Mouse (Mus musculus): ENCODE measurements around the gene Lcn3. TPM values are rescaled to one million over a fixed set of nuclear protein-coding genes. Genes with fewer than 3 reads are reported as not detected.

Lcn3 gene
- total and polyA plus RNA-seq, 2 experiments from 2014 or later, result not detected

DNA sequence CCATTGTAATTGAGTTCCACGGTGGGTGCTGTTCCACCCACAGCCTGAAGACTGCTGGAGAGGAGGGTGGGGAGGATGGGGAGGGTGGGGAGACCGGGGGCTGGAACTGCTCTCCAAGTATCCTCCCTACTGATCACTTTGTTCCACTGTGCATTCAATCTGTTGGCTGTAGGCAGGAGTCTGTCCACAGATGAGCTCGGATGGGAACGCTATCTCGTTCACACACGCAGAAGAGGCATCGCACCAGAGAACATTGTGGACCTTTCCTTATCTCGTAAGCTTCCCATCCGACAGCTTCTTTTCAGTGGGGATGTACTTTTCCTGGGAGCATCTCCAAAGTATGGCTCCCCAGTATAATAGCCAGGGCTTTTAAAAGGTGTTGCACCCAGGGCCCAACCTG lies 13.7 kb downstream of the Lcn3 start:
- Histone ChIP-seq H3K36me3 (replicated peaks; ENCODE audit: control insufficient read depth, insufficient read depth, low read length) (no peaks in the 10 kb centered on the region), H3K9ac (replicated peaks; ENCODE audit: low read depth, low read length) (no peak overlapping the region), H3K27ac (ENCODE audit: low read depth) (no peak overlapping the region), H3K27me3 (ENCODE audit: control insufficient read depth, insufficient read depth, low read length) (no peaks in the 10 kb centered on the region), H3K4me2 (ENCODE audit: low read depth, low read length) (no peak overlapping the region), H3K9me3 (replicated peaks; ENCODE audit: control insufficient read depth, low read length) (no peaks in the 10 kb centered on the region), H3K4me1 (ENCODE audit: control insufficient read depth, insufficient read depth) (no peaks in the 10 kb centered on the region), H3K4me3 (ENCODE audit: low read depth, low read length) (no peak overlapping the region)
- 65% methylated on average over 9 of the region's 9 CpGs for WGBS
- TF ChIP-seq EP300 (IDR thresholded peaks at IDR 0.05; ENCODE audit: low read depth), result no peak
- no peak for TF ChIP-seq CTCF (IDR thresholded peaks at IDR 0.05; ENCODE audit: low read depth)
- no peak for ATAC-seq (ENCODE audit: insufficient read depth, low read depth)
- DNase-seq (ENCODE audit: low spot score), result no peak

GRCm38 (mm10) chr2:25780921-25781320 lies 15.6 kb downstream of the Lcn3 start:
- Histone ChIP-seq H3K27me3 (ENCODE audit: control insufficient read depth, insufficient read depth, low read length) (no peaks in the 10 kb centered on the region), H3K4me2 (ENCODE audit: low read depth, low read length) (no peak overlapping the region), H3K9me3 (replicated peaks; ENCODE audit: control insufficient read depth, low read length) (no peaks in the 10 kb centered on the region), H3K36me3 (replicated peaks; ENCODE audit: control insufficient read depth, insufficient read depth, low read length) (no peaks in the 10 kb centered on the region), H3K27ac (ENCODE audit: low read depth) (no peak overlapping the region), H3K4me1 (ENCODE audit: control insufficient read depth, insufficient read depth) (no peaks in the 10 kb centered on the region), H3K9ac (replicated peaks; ENCODE audit: low read depth, low read length) (no peak overlapping the region), H3K4me3 (ENCODE audit: low read depth, low read length) (no peak overlapping the region)
- 49% methylated on average over 4 of the region's 4 CpGs for WGBS
- TF ChIP-seq EP300 (IDR thresholded peaks at IDR 0.05; ENCODE audit: low read depth), result no peak
- ATAC-seq (ENCODE audit: insufficient read depth, low read depth) (no peak), DNase-seq (ENCODE audit: low spot score) (no peak)

GRCm38 (mm10) chr2:25781957-25782356 lies 16.6 kb downstream of the Lcn3 start, which contains the start of gene Gm13539:
Gm13539 (plus strand) TSS chr2:25782257.
- no peak for TF ChIP-seq EP300 (IDR thresholded peaks at IDR 0.05; ENCODE audit: low read depth)
- 77% methylated on average over 3 of the region's 3 CpGs for WGBS

GRCm38 (mm10) chr2:25785573-25786322 lies 20.4 kb downstream of the Lcn3 start:
- DNase-seq (ENCODE audit: low spot score) (no peak), ATAC-seq (ENCODE audit: insufficient read depth, low read depth) (no peak)
- Histone ChIP-seq H3K9ac (replicated peaks; ENCODE audit: low read depth, low read length) (no peak overlapping the region), H3K27ac (ENCODE audit: low read depth) (no peak overlapping the region), H3K9me3 (replicated peaks; ENCODE audit: control insufficient read depth, low read length) (no peaks in the 10 kb centered on the region), H3K4me3 (ENCODE audit: low read depth, low read length) (no peak overlapping the region), H3K4me2 (ENCODE audit: low read depth, low read length) (no peak overlapping the region), H3K27me3 (ENCODE audit: control insufficient read depth, insufficient read depth, low read length) (no peaks in the 10 kb centered on the region), H3K4me1 (ENCODE audit: control insufficient read depth, insufficient read depth) (no peaks in the 10 kb centered on the region), H3K36me3 (replicated peaks; ENCODE audit: control insufficient read depth, insufficient read depth, low read length) (no peaks in the 10 kb centered on the region)
- TF ChIP-seq EP300 (IDR thresholded peaks at IDR 0.05; ENCODE audit: low read depth) (no peak), CTCF (IDR thresholded peaks at IDR 0.05; ENCODE audit: low read depth) (no peak)
- WGBS, result 52% methylated on average over 5 of the region's 5 CpGs

More at GRCm38 (mm10) chr2:25781957-25782356, 16.6 kb downstream of the Lcn3 start, which contains the start of gene Gm13539:
- ATAC-seq (ENCODE audit: insufficient read depth, low read depth), result no peak
- H3K4me3 ChIP-seq (ENCODE audit: low read depth, low read length), result no peak within 1 kb of the TSS
- no peak for DNase-seq (ENCODE audit: low spot score)
- no peak within 1 kb of the TSS for H3K4me2 ChIP-seq (ENCODE audit: low read depth, low read length)
- H3K27ac ChIP-seq (ENCODE audit: low read depth), result no peak within 1 kb of the TSS
- H3K4me1 ChIP-seq (ENCODE audit: control insufficient read depth, insufficient read depth), result no peaks in the 10 kb centered on the region
- no peaks in the 10 kb centered on the region for H3K9me3 ChIP-seq (replicated peaks; ENCODE audit: control insufficient read depth, low read length)
- H3K9ac ChIP-seq (replicated peaks; ENCODE audit: low read depth, low read length), result no peak within 1 kb of the TSS
- no peaks in the 10 kb centered on the region for H3K27me3 ChIP-seq (ENCODE audit: control insufficient read depth, insufficient read depth, low read length)
- no peaks in the 10 kb centered on the region for H3K36me3 ChIP-seq (replicated peaks; ENCODE audit: control insufficient read depth, insufficient read depth, low read length)

DNA sequence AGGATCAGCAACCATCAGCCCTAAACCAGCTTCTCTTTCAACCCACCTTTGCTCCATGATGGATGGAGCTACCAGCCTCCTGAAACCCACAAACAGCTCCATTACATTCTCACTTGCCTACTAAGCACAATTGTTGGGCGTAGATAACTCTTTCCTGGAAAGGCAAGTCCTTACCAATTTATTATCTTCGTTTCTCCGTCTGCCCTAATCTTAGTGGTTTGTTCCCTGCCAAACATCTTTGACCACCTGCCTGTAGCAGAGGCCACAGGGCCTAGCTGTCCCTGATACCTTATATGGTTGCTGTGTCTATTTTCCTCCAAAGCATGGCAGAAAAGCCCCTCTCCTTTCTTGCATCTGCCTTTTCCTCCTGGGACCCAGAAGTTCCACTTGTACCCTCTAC lies 23.7 kb downstream of the Lcn3 start:
- Histone ChIP-seq H3K4me2 (ENCODE audit: low read depth, low read length) (no peak overlapping the region), H3K4me1 (ENCODE audit: control insufficient read depth, insufficient read depth) (no peaks in the 10 kb centered on the region), H3K9me3 (replicated peaks; ENCODE audit: control insufficient read depth, low read length) (no peaks in the 10 kb centered on the region), H3K9ac (replicated peaks; ENCODE audit: low read depth, low read length) (no peak overlapping the region), H3K27ac (ENCODE audit: low read depth) (no peak overlapping the region), H3K36me3 (replicated peaks; ENCODE audit: control insufficient read depth, insufficient read depth, low read length) (no peaks in the 10 kb centered on the region), H3K4me3 (ENCODE audit: low read depth, low read length) (no peak overlapping the region), H3K27me3 (ENCODE audit: control insufficient read depth, insufficient read depth, low read length) (no peaks in the 10 kb centered on the region)
- ATAC-seq (ENCODE audit: insufficient read depth, low read depth) (no peak), DNase-seq (ENCODE audit: low spot score) (no peak)
- TF ChIP-seq CTCF (IDR thresholded peaks at IDR 0.05; ENCODE audit: low read depth) (no peak), EP300 (IDR thresholded peaks at IDR 0.05; ENCODE audit: low read depth) (no peak)
- 70% methylated on average over 3 of the region's 3 CpGs for WGBS

DNA sequence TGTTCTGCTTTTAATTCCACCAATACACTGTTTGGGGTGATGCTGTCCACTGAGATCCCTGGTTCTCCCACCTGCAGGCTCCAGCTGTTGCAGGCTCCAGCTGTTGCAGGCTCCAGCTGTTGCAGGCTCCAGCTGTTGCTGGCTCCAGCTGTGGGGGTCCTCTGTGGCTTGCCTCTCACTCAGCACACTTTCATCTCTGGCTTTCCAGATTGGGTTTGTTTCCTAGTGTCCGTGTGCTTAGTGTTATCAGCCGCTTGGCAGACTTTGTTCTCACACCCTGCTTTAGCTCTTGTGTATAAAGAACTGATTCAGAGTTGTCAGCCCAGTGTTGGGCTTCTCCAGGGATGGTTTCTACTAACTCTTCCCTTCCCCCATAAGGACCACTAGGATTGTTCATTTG lies 32.3 kb downstream of the Lcn3 start:
- Histone ChIP-seq H3K27ac (ENCODE audit: low read depth) (0 out of 2 replicates have a peak overlapping the region, but pooled peaks have one; percentile 30), H3K4me1 (ENCODE audit: control insufficient read depth, insufficient read depth) (no peaks in the 10 kb centered on the region), H3K27me3 (ENCODE audit: control insufficient read depth, insufficient read depth, low read length) (no peaks in the 10 kb centered on the region), H3K4me2 (ENCODE audit: low read depth, low read length) (no peak overlapping the region), H3K9me3 (replicated peaks; ENCODE audit: control insufficient read depth, low read length) (no peaks in the 10 kb centered on the region), H3K4me3 (ENCODE audit: low read depth, low read length) (no peak overlapping the region), H3K9ac (replicated peaks; ENCODE audit: low read depth, low read length) (no peak overlapping the region), H3K36me3 (replicated peaks; ENCODE audit: control insufficient read depth, insufficient read depth, low read length) (no peaks in the 10 kb centered on the region)
- TF ChIP-seq EP300 (IDR thresholded peaks at IDR 0.05; ENCODE audit: low read depth) (no peak), CTCF (IDR thresholded peaks at IDR 0.05; ENCODE audit: low read depth) (no peak)
- WGBS, result 18% methylated on average over 2 of the region's 2 CpGs
- DNase-seq (ENCODE audit: low spot score) (no peak), ATAC-seq (ENCODE audit: insufficient read depth, low read depth) (no peak)
